Mouse (Mus musculus) ES-E14 (cell line): Measurements from ENCODE around the gene Rfx1. TPM values are rescaled to one million over a fixed set of nuclear protein-coding genes. Genes with fewer than 3 reads are reported as not detected.
A peak's percentile ranks its signal among the peaks of the same experiment; 100 is the strongest.

ENCODE experiments used
- DNase-seq: peaks from one replicate; pipeline ENCODE4 v3.0.0-alpha.2; 2013; ENCODE audit warnings: low read depth, low spot score
- H3K27ac ChIP-seq: 2 replicates; pipeline ENCODE4 v1.5.1; 2012; ENCODE audit warnings: low read depth, mild to moderate bottlenecking, low read length, moderate library complexity, mixed read lengths; ENCODE audit not compliant: poor library complexity, insufficient read depth, severe bottlenecking
- H3K36me3 ChIP-seq: 2 replicates; pipeline ENCODE4 v1.6.1; 2012; ENCODE audit warnings: mild to moderate bottlenecking, low read length, moderate library complexity, mixed read lengths; ENCODE audit not compliant: control insufficient read depth, poor library complexity, insufficient read depth, severe bottlenecking
- H3K4me1 ChIP-seq, 2 experiments: fragments of 150-350 bp in 1 of 2; sonication (generic) in 1 of 2; 2 replicates each; pipeline ENCODE4 v1.6.1; 2012; ENCODE audit warnings: low read length in 2 of 2, mild to moderate bottlenecking in 1 of 2, mixed read lengths in 1 of 2; ENCODE audit not compliant: control insufficient read depth in 2 of 2, insufficient read depth in 2 of 2, poor library complexity in 1 of 2
- H3K4me3 ChIP-seq, 2 experiments: fragments of 150-350 bp in 1 of 2; sonication (generic) in 1 of 2; 2 replicates each; pipeline ENCODE4 v1.5.1; 2012; ENCODE audit warnings: low read length in 2 of 2, low read depth in 1 of 2, mild to moderate bottlenecking in 1 of 2, mixed read lengths in 1 of 2; ENCODE audit not compliant: insufficient read depth in 1 of 2, poor library complexity in 1 of 2, severe bottlenecking in 1 of 2
- H3K9ac ChIP-seq: 2 replicates; pipeline ENCODE4 v1.6.1; 2012; ENCODE audit warnings: low read depth, mild to moderate bottlenecking, low read length, mixed read lengths; ENCODE audit not compliant: poor library complexity, insufficient read depth, severe bottlenecking
- H3K9me3 ChIP-seq: fragments of 150-350 bp; sonication (generic); 2 replicates; pipeline ENCODE4 v1.6.1; 2012; ENCODE audit warnings: low read depth, mild to moderate bottlenecking, low read length; ENCODE audit not compliant: control insufficient read depth, insufficient read depth
- CHD2 ChIP-seq: IDR thresholded peaks from 2 replicates; pipeline ENCODE4 v1.6.1; 2014; ENCODE audit warnings: mild to moderate bottlenecking, low read depth, low read length, inconsistent platforms
- HCFC1 ChIP-seq: IDR thresholded peaks from 2 replicates; pipeline ENCODE4 v1.6.1; 2012; ENCODE audit warnings: low read length, inconsistent platforms, borderline replicate concordance; ENCODE audit not compliant: insufficient read depth
- MAFK ChIP-seq: IDR thresholded peaks from 2 replicates; pipeline ENCODE4 v1.6.1; 2014; ENCODE audit warnings: mild to moderate bottlenecking, low read depth, low read length, inconsistent platforms; ENCODE audit not compliant: insufficient read depth
- ZC3H11A ChIP-seq: IDR thresholded peaks from 2 replicates; pipeline ENCODE4 v1.6.1; 2012; ENCODE audit warnings: low read depth, mild to moderate bottlenecking, inconsistent platforms, low read length, borderline replicate concordance
- ZNF384 ChIP-seq: IDR thresholded peaks from 2 replicates; pipeline ENCODE4 v1.6.1; 2012; ENCODE audit warnings: low read depth, low read length, inconsistent platforms
- in situ Hi-C, 2 experiments: fragments of 600-800 bp; cut with MboI; formaldehyde crosslinking; loops; one replicate each; pipeline ENCODE4 v1.15.1; 2025; ENCODE audit warnings: low sequenced_read_pairs in 2 of 2, inconsistent platforms in 1 of 2; ENCODE audit not compliant: unreplicated experiment in 2 of 2
- total RNA-seq: library from RNA; depleted of rRNA; stranded (reverse); fragments of 300-350 nt; gene quantifications from 2 replicates; pipeline ENCODE4 v1.2.3, GENCODE M21; 2012

Rfx1 gene
- total RNA-seq, 1 experiment = 16.2 TPM

GRCm38 (mm10) chr8:84084341-84085115 lies 17.9 kb downstream of the Rfx1 start:
- no peak for DNase-seq
- no peaks in the 10 kb centered on the region for H3K9me3 ChIP-seq
- H3K4me1 ChIP-seq = peaks cover 0 to 12% of the 10 kb centered on the region in 2 experiments; a peak in 2 of 4 replicates
- in situ Hi-C loops = no loop called here
- TF ChIP-seq ZC3H11A (no peak), HCFC1 (no peak), CHD2 (no peak)
- peak overlapping the region; percentile 50 to 53 for H3K4me3 ChIP-seq
- peaks cover 20% of the 10 kb centered on the region; the same call in 1 of the 2 replicates for H3K36me3 ChIP-seq
- H3K27ac ChIP-seq = no peak overlapping the region; the same call in 1 of the 2 replicates
- H3K9ac ChIP-seq = no peak overlapping the region

DNA sequence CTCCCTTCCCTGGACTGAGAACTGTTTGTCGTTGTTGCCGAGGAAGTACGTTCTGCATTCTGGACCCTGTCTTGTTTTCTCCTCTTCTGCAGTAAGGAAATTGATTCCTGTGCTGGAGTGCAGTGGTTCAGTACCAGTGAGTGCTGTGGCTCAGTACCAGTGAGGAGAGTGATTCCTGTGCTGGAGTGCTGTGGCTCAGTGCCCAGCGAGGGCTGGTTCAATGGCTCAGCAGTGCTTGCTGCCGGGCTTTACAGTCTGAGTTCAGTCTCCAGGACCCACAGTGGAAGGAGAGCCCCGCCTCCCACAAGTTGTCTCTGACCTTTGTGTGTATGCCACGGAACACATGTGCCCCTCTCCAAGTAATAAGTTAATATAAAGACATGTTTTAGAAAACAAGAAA lies 20.5 kb downstream of the Rfx1 start:
- no peak overlapping the region for H3K9ac ChIP-seq
- TF ChIP-seq ZC3H11A (no peak), HCFC1 (no peak), CHD2 (no peak), MAFK (no peak), ZNF384 (no peak)
- H3K4me3 ChIP-seq = no peak overlapping the region
- H3K27ac ChIP-seq = no peak overlapping the region
- no peaks in the 10 kb centered on the region for H3K9me3 ChIP-seq
- H3K36me3 ChIP-seq = peaks cover 23% of the 10 kb centered on the region; the same call in 1 of the 2 replicates
- DNase-seq = no peak
- H3K4me1 ChIP-seq = peaks cover 0 to 12% of the 10 kb centered on the region in 2 experiments; a peak in 2 of 4 replicates
- in situ Hi-C loops = no loop called here

GRCm38 (mm10) chr8:84087821-84088220 lies 21.2 kb downstream of the Rfx1 start:
- Histone ChIP-seq H3K4me1 (peaks cover 0 to 12% of the 10 kb centered on the region in 2 experiments; a peak in 2 of 4 replicates), H3K9me3 (no peaks in the 10 kb centered on the region), H3K36me3 (peaks cover 25% of the 10 kb centered on the region; the same call in 1 of the 2 replicates), H3K9ac (no peak overlapping the region), H3K4me3 (no peak overlapping the region), H3K27ac (no peak overlapping the region)
- in situ Hi-C loops = no loop called here
- TF ChIP-seq MAFK = no peak
- TF ChIP-seq ZC3H11A = no peak
- TF ChIP-seq ZNF384 = no peak
- TF ChIP-seq CHD2 = no peak
- no peak for TF ChIP-seq HCFC1
- DNase-seq = no peak

DNA sequence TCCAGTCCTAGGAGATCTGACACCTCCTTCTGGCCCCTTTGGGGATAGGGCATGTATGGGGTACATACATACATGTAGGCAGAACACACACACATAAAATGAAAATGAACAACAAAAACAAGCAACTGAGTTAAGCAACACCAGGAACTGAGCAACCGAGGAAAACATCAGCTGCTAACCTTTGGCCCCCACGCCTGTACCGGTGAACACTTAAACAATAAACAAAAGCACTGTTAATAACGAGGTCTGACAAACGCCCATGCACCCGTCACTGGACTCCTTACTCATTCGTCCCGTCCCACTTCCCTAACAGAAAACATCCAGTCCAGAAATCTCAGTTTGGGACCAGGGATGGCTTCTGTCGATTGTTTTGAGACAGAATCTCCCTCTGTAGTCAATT lies 22.6 kb downstream of the Rfx1 start:
- Histone ChIP-seq H3K9ac (no peak overlapping the region), H3K36me3 (peaks cover 31% of the 10 kb centered on the region; the same call in 1 of the 2 replicates), H3K9me3 (no peaks in the 10 kb centered on the region), H3K4me1 (peaks cover 0 to 8% of the 10 kb centered on the region in 2 experiments; a peak in 2 of 4 replicates), H3K4me3 (no peak overlapping the region), H3K27ac (no peak overlapping the region)
- DNase-seq = no peak
- TF ChIP-seq MAFK (no peak), HCFC1 (no peak), ZC3H11A (no peak), CHD2 (no peak), ZNF384 (no peak)
- in situ Hi-C loops = no loop called here
